Mouse (Mus musculus): ENCODE measurements around the gene Ifitm10. TPM values are rescaled to one million over a fixed set of nuclear protein-coding genes. Genes with fewer than 3 reads are reported as not detected.
"Not testable (repeated sequence)": the region's sequence is repeated elsewhere in the genome, so short reads cannot be mapped to it uniquely, and the experiment has no call there.

Gene Ifitm10
- total RNA-seq, 1 experiment from 2014 or later, result 3.8 TPM

- DNase-seq, result not testable (repeated sequence)
These were observed 51.8 kb downstream of the Ifitm10 start for GRCm38 (mm10) chr7:142321637-142322306.

DNA sequence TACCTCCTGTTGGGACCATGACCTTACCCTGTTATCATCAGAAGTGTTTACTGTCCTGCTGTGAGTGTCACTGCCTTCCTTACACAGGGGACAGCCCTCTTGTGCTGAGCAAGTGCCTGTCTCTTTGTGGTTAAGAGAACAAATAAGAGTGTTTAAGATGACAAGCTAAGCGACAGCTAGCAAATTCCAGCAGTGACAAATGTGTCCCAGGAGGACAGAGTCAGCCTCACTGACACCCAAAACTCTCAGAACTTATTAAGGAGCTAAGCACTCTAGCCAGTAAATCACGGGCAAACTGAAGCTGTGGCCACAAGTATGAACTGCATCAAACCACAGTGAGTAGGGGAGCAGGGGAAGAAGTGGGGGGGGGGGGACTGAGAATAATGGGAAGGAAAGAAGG lies 52.6 kb downstream of the Ifitm10 start:
- no peak for DNase-seq

- no peak for DNase-seq
These were observed 54.4 kb downstream of the Ifitm10 start for GRCm38 (mm10) chr7:142319124-142319523.

DNA sequence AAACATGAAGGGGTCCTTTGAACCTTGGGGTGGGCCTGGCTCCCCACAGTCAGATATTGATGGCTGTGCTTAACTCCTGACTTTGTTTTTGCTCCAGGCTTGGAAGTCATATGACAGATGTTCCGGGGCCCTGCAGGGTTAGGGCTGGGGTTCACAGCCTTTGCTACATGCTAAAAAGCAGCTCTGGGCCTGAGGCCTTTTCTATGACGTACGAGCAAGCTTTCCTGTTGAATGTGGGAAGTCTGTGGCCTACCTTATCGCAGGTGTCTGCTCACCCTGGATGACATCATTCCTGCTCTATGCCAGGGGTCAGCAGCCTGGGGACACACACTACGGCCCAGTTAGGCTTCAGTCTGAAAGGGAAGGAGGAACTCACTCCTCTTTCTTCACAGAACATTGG lies 56.3 kb downstream of the Ifitm10 start:
- DNase-seq, result no peak

DNA sequence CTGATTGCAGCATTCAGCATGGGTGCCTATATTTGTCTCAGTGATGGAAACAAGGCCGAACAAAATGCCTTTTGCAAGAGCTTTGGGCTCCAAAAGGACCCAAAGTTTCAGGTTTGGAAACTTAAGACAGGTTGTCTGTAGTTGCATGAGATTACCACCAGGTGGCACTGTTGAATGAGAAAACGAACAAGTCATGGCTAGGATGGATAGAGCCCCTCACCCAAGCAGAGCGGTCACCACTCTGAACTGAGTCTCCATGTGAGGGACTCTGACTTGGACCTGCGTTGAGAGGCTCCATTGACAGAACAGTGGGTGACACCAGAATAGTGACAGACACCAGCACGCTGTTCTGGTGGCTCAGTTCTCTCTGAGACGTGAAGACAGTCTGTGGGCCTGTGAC lies 57.0 kb downstream of the Ifitm10 start:
- DNase-seq, result peak; percentile 52

GRCm38 (mm10) chr7:142314600-142315285 lies 58.8 kb downstream of the Ifitm10 start:
- no peak for DNase-seq

DNA sequence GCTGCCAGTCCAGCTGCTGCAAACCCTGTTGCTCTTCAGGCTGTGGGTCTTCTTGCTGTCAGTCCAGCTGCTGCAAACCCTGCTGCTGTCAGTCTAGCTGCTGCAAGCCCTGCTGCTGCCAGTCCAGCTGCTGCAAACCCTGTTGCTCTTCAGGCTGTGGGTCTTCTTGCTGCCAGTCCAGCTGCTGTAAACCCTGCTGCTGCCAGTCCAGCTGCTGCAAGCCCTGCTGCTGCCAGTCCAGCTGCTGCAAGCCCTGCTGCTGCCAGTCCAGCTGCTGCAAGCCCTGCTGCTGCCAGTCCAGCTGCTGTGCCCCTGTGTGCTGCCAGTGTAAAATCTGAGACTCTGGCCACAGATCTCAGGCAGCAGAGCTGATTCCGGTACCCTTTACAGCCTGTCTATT lies 69.6 kb downstream of the Ifitm10 start:
- not testable (repeated sequence) for DNase-seq

DNA sequence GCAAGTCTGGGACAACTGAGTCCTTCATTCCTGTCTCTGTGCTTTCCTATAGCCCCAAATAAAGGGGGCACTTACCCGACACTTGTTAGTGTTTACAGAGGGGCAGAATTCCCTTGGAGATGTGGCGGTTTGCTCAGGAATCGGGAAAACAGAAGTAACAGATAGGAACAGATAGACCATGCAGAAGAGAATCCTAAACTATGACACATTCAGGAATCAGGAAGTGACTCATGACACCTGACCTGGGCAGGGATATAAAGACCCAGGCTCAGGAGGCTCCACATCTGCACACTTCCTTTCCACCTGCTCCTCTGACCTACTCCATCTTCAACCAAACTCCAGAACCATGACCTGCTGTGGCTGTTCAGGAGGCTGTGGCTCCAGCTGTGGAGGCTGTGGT lies 70.3 kb downstream of the Ifitm10 start, which contains the start of gene Krtap5-4:
Gene Krtap5-4 (plus strand): TSS at position 301 of the 400 bp plus-strand sequence.
- no peak for DNase-seq

DNA sequence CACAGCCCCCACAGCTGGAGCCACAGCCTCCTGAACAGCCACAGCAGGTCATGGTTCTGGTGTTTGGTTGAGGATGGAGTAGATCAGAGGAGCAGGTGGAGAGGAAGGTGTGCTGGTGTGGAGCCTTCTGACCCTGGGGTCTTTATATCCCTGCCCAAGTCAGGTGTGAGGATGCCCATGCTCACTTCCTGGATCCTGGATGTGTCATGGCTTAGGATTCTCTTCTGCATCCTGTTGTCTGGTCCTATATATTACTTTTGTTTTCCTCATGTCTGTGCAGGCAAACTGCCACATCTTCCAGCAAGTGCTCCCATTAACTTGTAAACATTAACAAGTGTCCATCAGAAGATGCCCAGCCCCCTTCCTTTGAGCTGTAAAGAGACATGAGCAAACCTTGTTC lies 76.5 kb downstream of the Ifitm10 start, which contains the start of gene Krtap5-1:
Gene Krtap5-1 (minus strand): TSS at position 101 of the 400 bp plus-strand sequence.
- DNase-seq, result not testable (repeated sequence)

DNA sequence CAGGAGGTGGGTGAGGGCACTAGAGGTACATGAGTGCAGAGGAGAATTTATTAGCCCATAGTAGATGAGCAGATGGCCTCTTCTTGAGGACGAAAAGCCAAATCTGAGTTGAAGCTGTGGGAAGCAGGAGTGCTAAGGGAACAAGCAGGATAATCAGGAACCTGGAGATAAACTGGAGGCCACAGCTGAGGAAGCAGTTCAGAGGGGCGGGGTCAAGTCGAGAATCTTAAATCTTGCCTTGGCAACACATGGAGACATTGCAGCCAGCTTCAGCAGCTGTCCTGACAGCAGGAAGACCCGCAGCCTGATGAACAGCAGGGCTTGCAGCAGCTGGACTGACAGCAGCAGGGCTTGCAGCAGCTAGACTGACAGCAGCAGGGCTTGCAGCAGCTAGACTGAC lies 77.4 kb downstream of the Ifitm10 start:
- DNase-seq, result not testable (repeated sequence)

- DNase-seq, result no peak
These were observed 78.1 kb downstream of the Ifitm10 start for GRCm38 (mm10) chr7:142295418-142295817.

DNA sequence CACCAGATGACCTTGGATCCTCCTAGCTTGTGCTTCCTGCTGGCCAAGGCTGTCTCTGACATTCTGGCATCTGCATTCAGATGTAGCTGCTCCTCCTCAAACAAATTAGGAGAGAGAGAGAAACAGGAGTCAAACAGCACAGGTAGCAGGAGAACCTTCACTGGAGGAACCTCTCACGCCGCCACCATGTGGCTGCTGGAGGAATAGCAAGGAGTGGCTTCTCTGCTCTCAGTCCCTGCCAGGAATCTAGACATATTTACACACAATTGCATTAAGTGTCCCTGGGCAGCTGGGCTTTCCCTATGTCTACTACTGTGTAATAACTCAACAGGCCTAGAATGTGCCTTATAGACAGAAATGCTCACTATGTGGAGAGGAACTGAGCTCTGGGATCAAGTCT lies 79.7 kb downstream of the Ifitm10 start:
- peak; percentile 21 for DNase-seq

GRCm38 (mm10) chr7:142285910-142286612 lies 87.5 kb downstream of the Ifitm10 start:
- not testable (repeated sequence) for DNase-seq

GRCm38 (mm10) chr7:142285130-142285835 lies 88.3 kb downstream of the Ifitm10 start:
- DNase-seq, result peak; percentile 76

- peak; percentile 95 for DNase-seq
These were observed 88.9 kb downstream of the Ifitm10 start for GRCm38 (mm10) chr7:142284615-142285080.

DNA sequence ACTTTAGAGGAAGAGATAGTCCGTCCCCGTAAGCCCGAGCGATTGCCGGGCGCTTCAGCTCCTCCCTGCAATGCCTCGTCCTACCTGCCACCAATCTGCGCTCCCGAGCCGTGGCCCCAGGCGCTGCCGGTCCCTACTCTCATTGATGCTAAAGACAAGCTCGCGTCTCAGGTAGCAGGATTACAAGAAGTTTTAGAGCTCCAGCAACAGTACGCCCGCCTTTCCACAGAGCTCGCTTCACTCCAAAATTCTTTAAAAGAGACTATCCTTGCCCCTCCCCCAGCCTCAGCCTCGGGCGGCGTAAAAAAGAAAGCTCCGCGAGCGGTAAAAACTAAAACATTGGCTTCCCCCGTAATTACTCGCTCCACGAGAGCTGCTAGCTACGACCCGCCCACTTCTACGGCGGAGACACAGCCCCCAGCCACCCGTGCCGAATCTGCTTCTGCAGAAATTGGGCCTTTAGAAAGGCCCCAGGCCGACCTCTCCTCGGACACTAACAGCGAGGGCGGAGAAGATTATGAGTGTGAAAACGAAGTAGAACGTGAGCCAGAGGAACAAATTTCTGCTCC lies 89.4 kb downstream of the Ifitm10 start:
- DNase-seq, result peak; percentile 80

GRCm38 (mm10) chr7:142282847-142283246 lies 90.7 kb downstream of the Ifitm10 start:
- peak; percentile 63 for DNase-seq

DNA sequence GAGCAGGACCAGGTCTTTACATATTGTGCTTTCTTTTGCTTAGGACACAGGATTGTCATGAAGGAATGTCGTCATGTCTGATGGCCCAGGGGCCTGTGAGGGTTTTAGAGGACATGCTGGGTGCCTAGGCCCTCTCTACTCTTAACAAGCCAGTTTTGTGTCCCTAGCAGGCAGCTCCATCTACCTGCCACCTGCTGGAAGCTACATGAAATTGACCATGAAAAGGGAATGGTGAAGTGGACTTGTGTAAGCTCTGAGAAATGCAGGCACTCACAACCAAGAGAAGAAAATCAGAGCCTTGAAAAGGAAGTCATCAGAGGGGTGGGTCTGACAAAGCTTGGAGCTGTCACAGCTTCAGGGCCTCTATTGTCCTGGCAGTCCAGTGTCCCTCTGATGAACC lies 94.3 kb downstream of the Ifitm10 start:
- DNase-seq, result not testable (repeated sequence)

- peak; percentile 79 for DNase-seq
These were observed 95.4 kb downstream of the Ifitm10 start for GRCm38 (mm10) chr7:142278183-142278582.

Data from adrenal gland, postnatal 14 days (tissue).